Mouse (Mus musculus) lung, adult 2 months (tissue): Measurements from ENCODE around the gene Zfp319.

Source experiments
- CTCF ChIP-seq: fragments of 200-500 bp; IDR thresholded peaks from 2 replicates; pipeline ENCODE4 v1.5.1; 2011; ENCODE audit warnings: mild to moderate bottlenecking, low read length, control low read depth; ENCODE audit not compliant: insufficient read depth
- POLR2A ChIP-seq: fragments of 200-500 bp; IDR thresholded peaks from 2 replicates; pipeline ENCODE4 v1.6.1; 2011; ENCODE audit warnings: low read depth, mild to moderate bottlenecking, control low read depth, low read length, borderline replicate concordance; ENCODE audit errors: extremely low read depth

DNA sequence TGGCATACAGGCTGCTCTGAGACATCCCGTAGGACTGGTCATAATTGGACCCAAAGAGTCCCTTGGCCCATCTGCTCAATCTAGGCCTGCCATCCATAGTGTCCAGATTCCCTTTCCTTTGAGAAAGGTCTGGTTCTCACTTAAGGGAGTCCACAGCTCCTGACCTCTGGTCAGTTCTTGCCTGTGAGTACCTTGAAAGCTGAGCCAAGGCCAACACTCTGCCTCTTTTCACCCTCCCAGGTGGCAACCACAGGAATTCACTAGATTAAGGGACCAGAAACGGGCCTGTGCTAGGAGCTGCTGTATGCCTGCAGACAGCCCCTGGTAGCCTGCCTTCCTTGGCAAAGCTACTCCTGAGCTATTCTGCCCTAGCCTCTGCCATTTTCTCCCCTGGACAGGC is 22.9 kb upstream of the Zfp319 start:
- no peak for TF ChIP-seq CTCF
- TF ChIP-seq POLR2A, result no peak
